Mouse (Mus musculus): ENCODE measurements around the gene E2f3. TPM values are rescaled to one million over a fixed set of nuclear protein-coding genes. Genes with fewer than 3 reads are reported as not detected.

E2f3 gene
- total RNA-seq, 1 experiment from 2014 or later = 2.7 TPM

GRCm38 (mm10) chr13:29983523-29984191 is 2.2 kb downstream of the E2f3 start:
- no peak for ATAC-seq (ENCODE audit: extremely low read depth, insufficient number of reproducible peaks, low FRiP score, poor library complexity, severe bottlenecking)

- ATAC-seq (ENCODE audit: extremely low read depth, insufficient number of reproducible peaks, low FRiP score, poor library complexity, severe bottlenecking) = no peak
Measured at GRCm38 (mm10) chr13:29983037-29983436, 2.8 kb downstream of the E2f3 start.

GRCm38 (mm10) chr13:29982400-29982799 is 3.5 kb downstream of the E2f3 start:
- no peak for ATAC-seq (ENCODE audit: extremely low read depth, insufficient number of reproducible peaks, low FRiP score, poor library complexity, severe bottlenecking)

- ATAC-seq (ENCODE audit: extremely low read depth, insufficient number of reproducible peaks, low FRiP score, poor library complexity, severe bottlenecking) = no peak
Measured at GRCm38 (mm10) chr13:29979140-29979564, 6.7 kb downstream of the E2f3 start.

GRCm38 (mm10) chr13:29977358-29977757 is 8.5 kb downstream of the E2f3 start:
- ATAC-seq (ENCODE audit: extremely low read depth, insufficient number of reproducible peaks, low FRiP score, poor library complexity, severe bottlenecking) = no peak

GRCm38 (mm10) chr13:29974066-29974465 is 11.8 kb downstream of the E2f3 start:
- ATAC-seq (ENCODE audit: extremely low read depth, insufficient number of reproducible peaks, low FRiP score, poor library complexity, severe bottlenecking) = no peak

- ATAC-seq (ENCODE audit: extremely low read depth, insufficient number of reproducible peaks, low FRiP score, poor library complexity, severe bottlenecking) = no peak
Measured at GRCm38 (mm10) chr13:29973610-29974009, 12.3 kb downstream of the E2f3 start.

GRCm38 (mm10) chr13:29970333-29970732 is 15.5 kb downstream of the E2f3 start:
- peak; percentile 30; the same call in 1 of the 2 replicates for ATAC-seq (ENCODE audit: extremely low read depth, insufficient number of reproducible peaks, low FRiP score, poor library complexity, severe bottlenecking)

- no peak for ATAC-seq (ENCODE audit: extremely low read depth, insufficient number of reproducible peaks, low FRiP score, poor library complexity, severe bottlenecking)
Measured at GRCm38 (mm10) chr13:29968636-29969035, 17.2 kb downstream of the E2f3 start.

- ATAC-seq (ENCODE audit: extremely low read depth, insufficient number of reproducible peaks, low FRiP score, poor library complexity, severe bottlenecking) = no peak
Measured at GRCm38 (mm10) chr13:29967367-29967766, 18.5 kb downstream of the E2f3 start.

- ATAC-seq (ENCODE audit: extremely low read depth, insufficient number of reproducible peaks, low FRiP score, poor library complexity, severe bottlenecking) = no peak
Measured at GRCm38 (mm10) chr13:29966966-29967365, 18.9 kb downstream of the E2f3 start.

GRCm38 (mm10) chr13:29964087-29964486 is 21.8 kb downstream of the E2f3 start:
- ATAC-seq (ENCODE audit: extremely low read depth, insufficient number of reproducible peaks, low FRiP score, poor library complexity, severe bottlenecking) = no peak

GRCm38 (mm10) chr13:29960416-29960815 is 25.4 kb downstream of the E2f3 start:
- ATAC-seq (ENCODE audit: extremely low read depth, insufficient number of reproducible peaks, low FRiP score, poor library complexity, severe bottlenecking) = no peak

GRCm38 (mm10) chr13:29957731-29958254 is 28.1 kb downstream of the E2f3 start:
- no peak for ATAC-seq (ENCODE audit: extremely low read depth, insufficient number of reproducible peaks, low FRiP score, poor library complexity, severe bottlenecking)

- no peak for ATAC-seq (ENCODE audit: extremely low read depth, insufficient number of reproducible peaks, low FRiP score, poor library complexity, severe bottlenecking)
Measured at GRCm38 (mm10) chr13:29956821-29957421, 28.9 kb downstream of the E2f3 start.

GRCm38 (mm10) chr13:29955296-29955695 is 30.6 kb downstream of the E2f3 start:
- ATAC-seq (ENCODE audit: extremely low read depth, insufficient number of reproducible peaks, low FRiP score, poor library complexity, severe bottlenecking) = no peak

- ATAC-seq (ENCODE audit: extremely low read depth, insufficient number of reproducible peaks, low FRiP score, poor library complexity, severe bottlenecking) = no peak
Measured at GRCm38 (mm10) chr13:29954741-29955140, 31.1 kb downstream of the E2f3 start.

- no peak for ATAC-seq (ENCODE audit: extremely low read depth, insufficient number of reproducible peaks, low FRiP score, poor library complexity, severe bottlenecking)
Measured at GRCm38 (mm10) chr13:29953417-29954045, 32.3 kb downstream of the E2f3 start.

- ATAC-seq (ENCODE audit: extremely low read depth, insufficient number of reproducible peaks, low FRiP score, poor library complexity, severe bottlenecking) = no peak
Measured at GRCm38 (mm10) chr13:29946045-29946444, 39.8 kb downstream of the E2f3 start.

Data from neutrophil, adult 5-6 weeks (primary cell).